Mouse (Mus musculus) gastrocnemius, adult 2 months (tissue): ENCODE measurements around the gene Rab35. TPM values are rescaled to one million over a fixed set of nuclear protein-coding genes. Genes with fewer than 3 reads are reported as not detected.

Experiments used
- DNase-seq: peaks from one replicate; pipeline ENCODE4 v3.0.0; 2022
- H3K27ac ChIP-seq: fragments of 200-600 bp; 2 replicates; pipeline ENCODE4 v1.8.1; 2022; ENCODE audit warnings: mild to moderate bottlenecking
- H3K4me3 ChIP-seq: fragments of 200-600 bp; 2 replicates; pipeline ENCODE4 v1.8.1; 2022; ENCODE audit warnings: mild to moderate bottlenecking, moderate library complexity
- CTCF ChIP-seq: fragments of 200-600 bp; IDR thresholded peaks from 2 replicates; pipeline ENCODE4 v1.8.1; 2022; ENCODE audit warnings: antibody characterized with exemption, mild to moderate bottlenecking, moderate library complexity
- intact Hi-C: fragments of 180-260 bp; cut with DNase I; formaldehyde crosslinking; loops from one replicate; pipeline ENCODE4 v1.15.1; 2025
- total RNA-seq, 2 experiments: library from RNA; stranded (reverse); gene quantifications; 2 replicates each; pipeline ENCODE4 v1.2.3; 2021

Gene Rab35
- total RNA-seq, 2 experiments from 2014 or later = 38.5 to 39.6 TPM

- DNase-seq = peak; percentile 48
- no peak for TF ChIP-seq CTCF
- intact Hi-C loops = no loop called here
- peak overlapping the region; percentile 51 for H3K27ac ChIP-seq
- H3K4me3 ChIP-seq = peak overlapping the region; percentile 46
Measured at GRCm38 (mm10) chr5:115623694-115624440, 7.8 kb upstream of the Rab35 start.

GRCm38 (mm10) chr5:115626237-115626886 lies 5.3 kb upstream of the Rab35 start:
- no peak overlapping the region for H3K27ac ChIP-seq
- no peak for TF ChIP-seq CTCF
- intact Hi-C loops = no loop called here
- H3K4me3 ChIP-seq = no peak overlapping the region
- no peak for DNase-seq

- TF ChIP-seq CTCF = no peak
- intact Hi-C loops = no loop called here
- Histone ChIP-seq H3K4me3 (no peak overlapping the region), H3K27ac (no peak overlapping the region)
- no peak for DNase-seq
Measured at GRCm38 (mm10) chr5:115628083-115628482, 3.6 kb upstream of the Rab35 start.

GRCm38 (mm10) chr5:115629672-115630071 lies 2.0 kb upstream of the Rab35 start:
- Histone ChIP-seq H3K4me3 (no peak overlapping the region), H3K27ac (no peak overlapping the region)
- no peak for TF ChIP-seq CTCF
- no peak for DNase-seq
- intact Hi-C loops = no loop called here

GRCm38 (mm10) chr5:115630291-115630690 lies 1.4 kb upstream of the Rab35 start:
- no peak for DNase-seq
- no peak overlapping the region; the same call in 1 of the 2 replicates for H3K4me3 ChIP-seq
- TF ChIP-seq CTCF = no peak
- no peak overlapping the region for H3K27ac ChIP-seq
- intact Hi-C loops = no loop called here

- H3K4me3 ChIP-seq = peak overlapping the region; percentile 98
- peak; percentile 54 for DNase-seq
- no peak for TF ChIP-seq CTCF
- peak overlapping the region; percentile 97 for H3K27ac ChIP-seq
- intact Hi-C loops = no loop called here
Measured at GRCm38 (mm10) chr5:115632358-115632714, 628 bp downstream of the Rab35 start.

- Histone ChIP-seq H3K27ac (peak overlapping the region; percentile 97; the same call in 1 of the 2 replicates), H3K4me3 (peak overlapping the region; percentile 98)
- no peak for TF ChIP-seq CTCF
- no peak for DNase-seq
- intact Hi-C loops = no loop called here
Measured at GRCm38 (mm10) chr5:115633060-115633459, 1.4 kb downstream of the Rab35 start.

- TF ChIP-seq CTCF = no peak
- no peak overlapping the region for H3K27ac ChIP-seq
- no peak overlapping the region for H3K4me3 ChIP-seq
- DNase-seq = no peak
- intact Hi-C loops = no loop called here
Measured at GRCm38 (mm10) chr5:115634046-115634445, 2.3 kb downstream of the Rab35 start.

GRCm38 (mm10) chr5:115635536-115635935 lies 3.8 kb downstream of the Rab35 start:
- TF ChIP-seq CTCF = no peak
- no peak for DNase-seq
- intact Hi-C loops = no loop called here
- Histone ChIP-seq H3K4me3 (no peak overlapping the region), H3K27ac (no peak overlapping the region)

GRCm38 (mm10) chr5:115644192-115644591 lies 12.5 kb downstream of the Rab35 start:
- H3K4me3 ChIP-seq = no peak overlapping the region
- intact Hi-C loops = no loop called here
- peak; percentile 20; the same call in 1 of the 2 replicates for TF ChIP-seq CTCF
- DNase-seq = no peak
- H3K27ac ChIP-seq = no peak overlapping the region

- Histone ChIP-seq H3K4me3 (no peak overlapping the region), H3K27ac (no peak overlapping the region)
- no peak for DNase-seq
- no peak for TF ChIP-seq CTCF
- intact Hi-C loops = no loop called here
Measured at GRCm38 (mm10) chr5:115648876-115649275, 17.2 kb downstream of the Rab35 start.

- intact Hi-C loops = loop anchor here (5.0 to 10.0 kb wide), 2 partner anchors 143 to 365 kb away; no protein-coding TSS in a partner anchor
- H3K4me3 ChIP-seq = no peak overlapping the region
- TF ChIP-seq CTCF = no peak
- DNase-seq = no peak
- H3K27ac ChIP-seq = no peak overlapping the region
Measured at GRCm38 (mm10) chr5:115649699-115650098, 18.0 kb downstream of the Rab35 start.

- no peak overlapping the region for H3K4me3 ChIP-seq
- no peak for TF ChIP-seq CTCF
- no peak for DNase-seq
- H3K27ac ChIP-seq = no peak overlapping the region
- intact Hi-C loops = loop anchor here (5.0 to 10.0 kb wide), 2 partner anchors 141 to 364 kb away; no protein-coding TSS in a partner anchor
Measured at GRCm38 (mm10) chr5:115650885-115651284, 19.2 kb downstream of the Rab35 start.
